9 mouse cellular contexts compared by ENCODE assay signal in the genomic region with DNA sequence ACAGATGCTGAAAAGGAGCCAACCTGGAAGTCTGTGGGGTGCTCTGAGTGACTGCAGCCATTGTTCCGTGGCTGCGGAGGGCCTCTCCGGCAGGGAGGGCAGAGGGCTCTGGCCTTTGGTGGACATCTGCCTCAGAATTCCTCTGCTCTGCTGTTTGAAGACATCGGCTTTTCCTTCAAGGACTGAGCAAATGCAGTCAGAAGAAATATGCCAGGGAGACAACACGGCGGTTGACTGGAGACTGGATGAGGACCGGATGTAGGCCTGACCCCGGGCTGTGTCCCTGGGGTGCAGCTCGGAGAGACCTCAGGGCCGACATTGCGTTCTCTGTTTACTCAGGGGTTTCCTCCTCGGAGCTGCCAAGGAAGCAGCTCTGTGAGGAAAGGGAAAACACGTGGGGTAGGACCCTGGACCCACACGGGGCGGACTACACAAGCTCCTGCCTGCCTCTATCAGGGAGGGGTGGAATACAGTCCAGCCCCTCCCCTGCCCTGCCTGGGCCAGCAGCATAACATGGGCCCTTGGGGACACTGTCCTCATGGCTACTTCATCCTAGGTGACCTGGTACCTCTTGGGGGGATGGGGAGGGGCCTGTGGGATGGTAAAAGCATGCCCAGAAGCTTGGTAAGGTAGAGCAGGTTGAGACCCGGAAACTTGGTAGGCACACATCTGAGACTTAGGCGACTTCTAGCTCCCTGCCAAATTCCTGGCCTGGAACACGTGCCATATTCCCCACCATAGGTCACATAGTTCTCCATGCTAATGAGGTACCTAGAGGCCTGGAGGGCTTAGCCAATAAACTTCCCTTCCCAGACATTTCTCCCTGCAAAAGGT.
A peak's percentile ranks its signal among the peaks of the same experiment; 100 is the strongest.
DNase-seq lines count a peak whose midpoint lies in the region; ATAC-seq and TF ChIP-seq lines count a peak whose summit lies in the region.
"Had no signal": no experiment of that assay in that cellular context is flagged by ENCODE, and none has a peak within 500 bp of the region (broad histone marks: within the 10 kb centered on the region; RNA-seq: fewer than 3 reads in every experiment).

No protein-coding gene starts in this region.

- H3K27me3 ChIP-seq in intestine, postnatal 0 days (replicated peaks; ENCODE audit: control insufficient read depth, insufficient read depth, low read length), result no peaks in the 10 kb centered on the region
- no peaks in the 10 kb centered on the region for H3K27me3 ChIP-seq in liver, postnatal 0 days (ENCODE audit: insufficient read depth, low read length)
- H3K27me3 ChIP-seq: liver, embryonic 13.5 days had no signal

- intact Hi-C loops in gastrocnemius, postnatal 14 days (cut with DNase I; ENCODE audit: low total_unique reads), result no loop called here
- intact Hi-C loops in left cerebral cortex, postnatal 14 days (cut with DNase I), result no loop called here

- no peak overlapping the region for H3K9ac ChIP-seq in intestine, postnatal 0 days (ENCODE audit: low read depth, low read length)
- H3K9ac ChIP-seq in liver, postnatal 0 days (replicated peaks), result no peak overlapping the region
- H3K9ac ChIP-seq: liver, embryonic 13.5 days had no signal

- peak; percentile 53 for ATAC-seq in intestine, postnatal 0 days
- peak; percentile 50 for ATAC-seq in liver, postnatal 0 days

- no peak overlapping the region for H3K27ac ChIP-seq in intestine, postnatal 0 days (ENCODE audit: low read depth, low read length)
- peak overlapping the region; percentile 2 for H3K27ac ChIP-seq in liver, postnatal 0 days (ENCODE audit: low read depth)
- H3K27ac ChIP-seq: liver, embryonic 13.5 days had no signal

- 63% methylated on average over 18 of the region's 18 CpGs for WGBS in intestine, postnatal 0 days
- WGBS in liver, postnatal 0 days (ENCODE audit: insufficient replicate concordance), result 70% methylated on average over 18 of the region's 18 CpGs

- H3K4me2 ChIP-seq in intestine, postnatal 0 days (replicated peaks; ENCODE audit: low read depth), result no peak overlapping the region
- no peak overlapping the region for H3K4me2 ChIP-seq in liver, postnatal 0 days (ENCODE audit: low read depth, low read length)
- H3K4me2 ChIP-seq: liver, embryonic 13.5 days had no signal

- no peaks in the 10 kb centered on the region for H3K4me1 ChIP-seq in intestine, postnatal 0 days (replicated peaks; ENCODE audit: control insufficient read depth, insufficient read depth, low read length)
- 0 out of 2 replicates have a peak, but pooled peaks cover 6% of the 10 kb centered on the region for H3K4me1 ChIP-seq in liver, postnatal 0 days (ENCODE audit: insufficient read depth)

- peak; percentile 45 for DNase-seq in embryo, embryonic 11 days
- peak; percentile 58 for DNase-seq in gastrocnemius, postnatal 14 days
- DNase-seq in liver, postnatal 0 days, result peak; percentile 23
- DNase-seq in left cerebral cortex, postnatal 14 days (ENCODE audit: low spot score in 2 of 2), result no peak
- DNase-seq in frontal cortex, postnatal 36 days (ENCODE audit: low spot score in 2 of 2), result no peak
- DNase-seq in left cerebral cortex, adult 9 months (ENCODE audit: low spot score in 2 of 2), result no peak
- DNase-seq in layer of hippocampus, adult 8-10 months (ENCODE audit: low spot score in 2 of 2), result no peak
- DNase-seq: liver, embryonic 13.5 days had no signal

- H3K9me3 ChIP-seq in intestine, postnatal 0 days (ENCODE audit: control insufficient read depth), result no peaks in the 10 kb centered on the region
- H3K9me3 ChIP-seq in liver, postnatal 0 days (ENCODE audit: low read length), result no peaks in the 10 kb centered on the region
- H3K9me3 ChIP-seq: liver, embryonic 13.5 days had no signal

- no peak for TF ChIP-seq EP300 in liver, postnatal 0 days (IDR thresholded peaks at IDR 0.05; ENCODE audit: low read depth)

- H3K4me3 ChIP-seq in intestine, postnatal 0 days (ENCODE audit: low read depth, low read length), result no peak overlapping the region
- H3K4me3 ChIP-seq in liver, postnatal 0 days (ENCODE audit: low read depth, low read length), result no peak overlapping the region
- H3K4me3 ChIP-seq: liver, embryonic 13.5 days had no signal

- no peak for TF ChIP-seq CTCF in intestine, postnatal 0 days (IDR thresholded peaks at IDR 0.05; ENCODE audit: low read depth)
- TF ChIP-seq CTCF in liver, postnatal 0 days (IDR thresholded peaks at IDR 0.05; ENCODE audit: low read depth), result no peak

- H3K36me3 ChIP-seq in intestine, postnatal 0 days (ENCODE audit: control insufficient read depth, insufficient read depth), result no peaks in the 10 kb centered on the region
- H3K36me3 ChIP-seq in liver, postnatal 0 days (replicated peaks; ENCODE audit: insufficient read depth, low read length), result no peaks in the 10 kb centered on the region
- H3K36me3 ChIP-seq: liver, embryonic 13.5 days had no signal

Comparison
In these comparisons a context has a peak if more than half of its experiments do, and no peak if none do; other contexts are left out.
1. DNase-seq: peak in embryo, embryonic 11 days (single experiment), gastrocnemius, postnatal 14 days (single experiment) and liver, postnatal 0 days (single experiment); none in left cerebral cortex, postnatal 14 days (0 of 2), frontal cortex, postnatal 36 days (0 of 2), left cerebral cortex, adult 9 months (0 of 2) and layer of hippocampus, adult 8-10 months (0 of 2).